Mouse (Mus musculus): ENCODE data around the gene Hdgfl1. TPM values are rescaled to one million over a fixed set of nuclear protein-coding genes. Genes with fewer than 3 reads are reported as not detected.

Gene Hdgfl1
- polyA plus RNA-seq, 1 experiment from 2014 or later = not detected

GRCm38 (mm10) chr13:26720917-26721316 lies 49.0 kb downstream of the Hdgfl1 start:
- Histone ChIP-seq H3K27me3 (no peaks in the 10 kb centered on the region), H3K4me3 (replicated peaks) (no peak overlapping the region), H3K4me1 (replicated peaks) (0 out of 2 replicates have a peak, but pooled peaks cover 7% of the 10 kb centered on the region), H3K9ac (replicated peaks) (no peak overlapping the region), H3K9me3 (no peaks in the 10 kb centered on the region), H3K4me2 (replicated peaks) (no peak overlapping the region), H3K27ac (no peak overlapping the region), H3K36me3 (no peaks in the 10 kb centered on the region)
- WGBS = 76% methylated on average over 1 of the region's 1 CpGs
- no peak for ATAC-seq

DNA sequence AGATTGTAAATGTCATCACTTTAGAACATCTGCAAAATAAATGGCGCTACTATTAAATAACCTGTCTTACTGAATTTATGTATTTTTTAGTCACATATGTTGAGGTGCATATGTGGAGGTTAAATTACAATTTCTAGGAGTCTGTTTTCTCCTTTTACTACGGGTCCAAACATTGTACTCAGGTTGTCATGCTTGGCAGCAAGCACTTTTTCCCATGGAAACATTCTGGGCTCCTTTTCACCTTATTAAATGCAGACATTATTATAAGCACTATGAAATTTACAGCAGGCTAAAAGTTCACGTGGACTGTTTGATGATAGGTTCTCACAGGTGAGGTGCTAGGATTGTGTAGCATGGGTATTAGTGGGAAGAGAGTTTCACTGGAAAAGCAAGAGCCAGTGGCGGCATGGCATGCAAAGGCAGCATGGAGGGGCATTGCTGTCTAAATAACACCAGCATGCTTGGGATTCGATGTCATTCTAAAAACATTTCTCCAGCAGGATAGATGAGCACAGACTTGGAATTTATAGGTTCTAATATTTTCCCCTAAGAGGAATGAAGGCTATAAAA lies 50.7 kb downstream of the Hdgfl1 start:
- H3K4me1 ChIP-seq (replicated peaks) = 0 out of 2 replicates have a peak, but pooled peaks cover 1% of the 10 kb centered on the region
- H3K9ac ChIP-seq (replicated peaks) = no peak overlapping the region
- H3K4me3 ChIP-seq (replicated peaks) = no peak overlapping the region
- H3K36me3 ChIP-seq = no peaks in the 10 kb centered on the region
- WGBS = 85% methylated on average over 5 of the region's 5 CpGs
- no peak for ATAC-seq
- H3K27ac ChIP-seq = no peak overlapping the region
- H3K27me3 ChIP-seq = no peaks in the 10 kb centered on the region
- H3K4me2 ChIP-seq (replicated peaks) = no peak overlapping the region
- H3K9me3 ChIP-seq = no peaks in the 10 kb centered on the region
